Mouse (Mus musculus): ENCODE results near the gene Snrnp35.

The Snrnp35 gene

GRCm38 (mm10) chr5:124540383-124540786 lies 57.5 kb downstream of the Snrnp35 start, which contains the start of gene Tmed2:
Gene Tmed2, plus strand, starts transcription at chr5:124540695.
- DNase-seq, result peak; percentile 97

Measured in lung, postnatal 36 days (tissue).